Mouse (Mus musculus): ENCODE results near the gene Trmt10a.
"Not testable (repeated sequence)": the region's sequence is repeated elsewhere in the genome, so short reads cannot be mapped to it uniquely, and the experiment has no call there.

The Trmt10a gene

DNA sequence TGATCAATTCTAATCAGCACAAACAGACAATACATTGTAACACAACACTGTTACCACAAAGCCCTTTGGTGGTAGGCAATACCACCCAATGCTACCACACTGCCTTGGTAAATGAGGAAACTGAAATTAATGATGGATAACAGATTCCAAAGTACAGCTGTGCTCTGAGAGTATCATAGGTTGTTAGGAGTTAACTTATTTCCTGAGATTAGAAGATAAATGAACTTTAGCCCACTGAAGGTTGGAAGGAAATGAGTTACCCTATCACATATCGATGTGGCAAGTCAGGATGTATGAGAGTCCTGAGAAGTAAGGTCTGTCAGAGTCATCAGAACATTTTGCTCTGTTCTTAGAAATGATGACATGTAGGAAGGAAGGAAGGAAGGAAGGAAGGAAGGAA, 8.7 kb upstream of the Trmt10a start:
- DNase-seq (ENCODE audit: low spot score): no peak

DNA sequence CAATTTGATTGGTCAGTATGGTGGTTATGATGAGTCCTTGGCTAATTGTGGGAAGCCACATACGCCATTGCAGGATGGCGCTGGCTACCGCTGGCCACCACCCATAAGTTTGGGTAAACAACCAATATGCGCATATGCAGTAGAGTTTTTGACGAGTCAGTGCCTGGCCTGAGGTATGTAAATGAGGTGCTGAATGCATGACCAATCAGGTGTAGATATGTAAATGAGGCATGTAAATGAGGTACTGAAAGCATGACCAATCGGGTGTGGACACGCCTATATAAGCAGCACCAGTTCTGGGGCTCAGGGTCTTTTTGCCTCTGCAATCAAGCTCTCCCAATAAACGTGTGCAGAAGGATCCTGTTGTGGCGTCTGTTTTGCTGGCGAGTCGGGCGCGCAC, 5.1 kb upstream of the Trmt10a start:
- not testable (repeated sequence) for DNase-seq (ENCODE audit: low spot score)

- no peak for DNase-seq (ENCODE audit: low spot score)
These were observed 3.6 kb upstream of the Trmt10a start for GRCm38 (mm10) chr3:138139663-138140062.

DNA sequence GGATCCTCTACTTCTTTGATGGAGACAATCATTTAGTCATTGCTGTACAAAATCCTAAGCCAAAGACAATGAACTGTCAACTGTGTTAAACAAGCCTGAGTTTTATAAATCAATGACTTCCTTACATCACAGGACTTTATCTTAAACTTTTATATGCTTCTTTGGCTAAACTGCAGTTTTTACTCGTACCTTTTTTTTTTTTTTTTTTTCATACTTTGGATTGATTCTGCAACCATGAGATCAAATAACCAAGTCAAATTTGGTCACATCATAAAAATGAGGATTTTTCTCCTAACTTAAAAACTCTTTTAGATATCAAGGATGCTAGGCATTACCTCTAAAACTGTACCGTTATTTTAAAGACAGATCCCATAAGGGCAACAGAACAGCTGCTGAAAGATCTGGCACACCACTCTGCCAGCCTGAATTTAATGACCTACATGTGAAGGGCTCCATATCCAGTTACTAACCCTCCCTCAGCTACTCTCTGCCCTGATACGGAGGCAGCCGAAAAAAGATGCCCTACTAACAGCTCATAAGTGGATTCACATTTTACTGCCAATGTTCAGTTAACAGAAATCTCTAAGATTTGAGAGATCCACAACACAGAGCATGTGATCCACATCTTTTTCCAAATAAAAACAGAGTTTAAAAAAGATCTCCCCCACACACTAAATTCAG, 1.1 kb upstream of the Trmt10a start:
- no peak for DNase-seq (ENCODE audit: low spot score)

GRCm38 (mm10) chr3:138142733-138143314, 424 bp upstream of the Trmt10a start:
- no peak for DNase-seq (ENCODE audit: low spot score)

DNA sequence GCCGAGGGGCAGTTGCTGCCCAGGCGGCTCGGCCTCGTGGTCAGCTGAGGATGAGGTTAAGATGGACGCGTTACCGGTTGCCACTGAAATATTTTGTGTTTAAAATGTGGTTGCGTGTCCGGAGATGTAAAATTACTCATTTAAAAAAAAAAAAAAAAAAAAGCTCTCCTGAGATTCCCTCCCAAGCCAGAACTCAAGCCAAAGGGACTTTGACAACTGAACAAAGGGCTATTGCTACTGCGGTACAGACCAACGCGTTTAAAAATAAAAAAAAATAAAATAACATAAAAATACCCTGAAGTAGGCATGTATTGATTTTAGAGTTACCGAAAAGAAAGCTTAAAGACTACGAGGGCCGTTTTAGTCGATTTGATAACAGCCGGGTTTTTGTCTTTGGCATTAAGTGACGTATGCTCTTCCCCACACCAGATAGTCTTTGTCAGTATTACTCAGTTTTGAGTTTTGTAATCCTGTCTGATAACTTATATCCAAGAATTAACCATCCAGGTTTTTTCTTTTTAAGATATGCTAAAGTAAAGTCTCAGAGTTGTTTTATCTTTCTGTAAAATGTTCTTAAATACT, 903 bp downstream of the Trmt10a start:
- no peak for DNase-seq (ENCODE audit: low spot score)

DNA sequence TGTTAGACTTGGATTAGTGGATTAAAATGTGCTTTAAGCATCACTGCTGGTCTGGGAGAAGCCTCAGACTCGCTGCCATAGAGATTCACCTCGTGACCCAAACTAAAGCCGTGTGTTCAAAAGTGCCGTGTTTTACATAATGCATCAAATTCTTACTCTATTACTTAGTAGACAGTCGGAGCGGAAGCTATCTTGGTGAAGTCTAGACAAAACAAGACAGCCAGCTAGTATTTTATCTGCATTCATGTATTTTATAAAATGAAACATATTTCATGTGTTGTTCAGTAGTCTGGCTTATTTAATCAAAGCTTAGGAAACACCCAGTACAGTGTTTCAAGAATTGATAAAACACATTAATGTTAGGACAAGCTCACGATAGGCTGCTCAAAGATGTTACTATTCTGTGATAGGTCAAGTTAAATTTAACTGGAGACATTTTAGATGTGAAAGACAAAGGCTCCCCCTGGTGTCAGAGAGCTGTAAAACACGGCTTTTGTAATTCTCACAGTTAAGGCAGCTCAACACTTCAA, 1.5 kb downstream of the Trmt10a start, which contains the start of gene Mttp:
Gene Mttp, minus strand, starts transcription at position 327 of the 530 bp plus-strand sequence.
- DNase-seq (ENCODE audit: low spot score): peak; percentile 75

GRCm38 (mm10) chr3:138148811-138149210, 5.6 kb downstream of the Trmt10a start:
- no peak for DNase-seq (ENCODE audit: low spot score)

DNA sequence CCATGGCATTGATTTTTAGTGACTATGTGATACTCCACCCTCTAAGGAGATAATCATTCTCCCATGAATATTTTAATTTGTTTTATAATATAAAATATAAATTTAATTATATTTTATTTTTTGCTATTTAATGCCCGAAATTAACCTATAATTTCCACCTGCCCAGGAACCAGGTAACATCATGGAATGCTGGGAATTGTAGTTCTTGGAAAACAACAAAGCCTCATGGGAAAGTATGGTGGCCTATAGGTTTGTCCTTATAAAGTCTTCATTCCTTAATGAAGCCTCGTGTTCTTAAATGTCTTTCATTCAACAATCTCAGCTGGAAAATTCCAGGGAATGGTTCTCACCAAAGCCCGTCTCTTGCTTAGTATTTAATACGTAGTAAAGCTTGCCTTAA, 11.8 kb downstream of the Trmt10a start:
- no peak for DNase-seq (ENCODE audit: low spot score)

- no peak for DNase-seq (ENCODE audit: low spot score)
These were observed 13.4 kb downstream of the Trmt10a start for GRCm38 (mm10) chr3:138156651-138157050.

GRCm38 (mm10) chr3:138161623-138162022, 18.4 kb downstream of the Trmt10a start:
- no peak for DNase-seq (ENCODE audit: low spot score)

GRCm38 (mm10) chr3:138162553-138163183, 19.4 kb downstream of the Trmt10a start:
- no peak for DNase-seq (ENCODE audit: low spot score)

DNA sequence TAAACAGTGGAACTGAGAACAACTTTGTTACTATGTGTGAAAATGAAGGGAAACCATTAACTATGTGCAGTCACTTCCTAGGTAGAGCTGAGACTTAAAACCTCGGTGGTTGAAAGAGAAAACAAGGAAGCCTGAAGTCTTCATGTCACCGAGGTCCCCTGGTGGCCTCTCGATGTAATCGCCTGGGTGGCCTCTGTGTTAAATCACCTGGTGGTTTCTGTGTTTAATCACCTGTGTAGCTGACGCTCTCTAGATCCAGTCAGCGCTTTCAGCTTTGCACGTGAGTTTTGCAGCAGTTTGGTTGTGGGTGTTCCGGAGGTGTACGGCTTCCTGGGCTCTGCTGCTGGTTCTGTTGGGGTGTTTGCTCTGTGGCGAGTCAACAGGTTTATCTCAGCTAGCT, 30.0 kb downstream of the Trmt10a start:
- DNase-seq (ENCODE audit: low spot score): no peak

DNA sequence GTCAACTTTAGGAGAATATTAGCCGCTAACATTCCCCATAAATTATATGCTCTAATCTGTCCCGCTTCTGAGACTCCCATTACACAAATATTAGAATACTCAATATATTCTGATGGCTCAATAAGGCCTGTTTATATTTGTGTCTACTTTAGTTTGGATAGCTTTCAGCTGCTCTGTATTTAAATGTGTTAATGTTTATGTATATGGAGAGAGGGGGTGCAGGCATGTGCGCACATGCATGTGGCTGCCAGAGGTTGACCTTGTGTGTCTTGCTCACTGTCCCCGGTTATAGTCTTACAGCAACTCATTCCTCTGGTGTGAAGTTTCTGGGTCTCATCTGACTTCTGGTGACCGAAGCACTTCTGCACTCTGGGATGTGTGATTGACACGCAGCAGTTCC, 32.3 kb downstream of the Trmt10a start:
- DNase-seq (ENCODE audit: low spot score): no peak

DNA sequence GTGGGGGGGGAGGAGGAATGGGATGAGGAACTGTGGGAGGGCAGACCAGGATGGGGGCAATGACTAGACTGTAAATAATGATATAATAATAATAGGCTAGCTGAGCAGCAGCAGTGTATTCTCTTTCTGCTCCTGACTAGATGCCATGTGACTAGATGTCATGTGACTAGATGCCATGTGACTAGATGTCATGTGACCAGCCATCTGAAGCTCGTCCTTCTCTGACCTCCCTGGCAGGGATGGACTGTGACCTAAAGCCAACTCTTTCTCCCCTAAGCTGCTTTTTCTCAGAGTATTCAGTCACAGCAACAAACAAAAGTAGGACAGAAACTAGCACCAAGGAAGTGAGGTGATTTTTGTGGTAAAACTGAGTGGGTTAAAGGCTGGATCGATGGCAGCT, 38.8 kb downstream of the Trmt10a start:
- DNase-seq (ENCODE audit: low spot score): no peak

GRCm38 (mm10) chr3:138183371-138183770, 40.1 kb downstream of the Trmt10a start:
- no peak for DNase-seq (ENCODE audit: low spot score)

DNA sequence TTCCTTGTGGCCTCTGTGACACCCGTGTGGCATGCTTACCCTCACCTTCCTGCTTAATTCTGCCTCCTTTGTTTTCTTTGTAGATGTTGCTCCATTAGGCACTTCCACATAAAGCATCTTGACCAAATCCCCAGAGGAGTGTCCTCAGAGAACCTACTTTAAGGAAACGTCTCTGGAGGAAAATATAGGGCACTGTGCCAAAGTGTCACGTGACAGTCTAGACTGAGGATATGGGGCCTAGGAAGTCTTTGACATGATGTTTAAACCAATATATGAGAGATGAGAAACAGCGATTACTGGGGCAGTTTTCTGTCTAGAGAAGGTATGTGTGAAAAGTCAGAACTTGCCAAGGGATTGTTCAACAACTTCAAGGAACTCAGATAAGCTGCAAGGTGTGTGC, 42.0 kb downstream of the Trmt10a start:
- no peak for DNase-seq (ENCODE audit: low spot score)

DNA sequence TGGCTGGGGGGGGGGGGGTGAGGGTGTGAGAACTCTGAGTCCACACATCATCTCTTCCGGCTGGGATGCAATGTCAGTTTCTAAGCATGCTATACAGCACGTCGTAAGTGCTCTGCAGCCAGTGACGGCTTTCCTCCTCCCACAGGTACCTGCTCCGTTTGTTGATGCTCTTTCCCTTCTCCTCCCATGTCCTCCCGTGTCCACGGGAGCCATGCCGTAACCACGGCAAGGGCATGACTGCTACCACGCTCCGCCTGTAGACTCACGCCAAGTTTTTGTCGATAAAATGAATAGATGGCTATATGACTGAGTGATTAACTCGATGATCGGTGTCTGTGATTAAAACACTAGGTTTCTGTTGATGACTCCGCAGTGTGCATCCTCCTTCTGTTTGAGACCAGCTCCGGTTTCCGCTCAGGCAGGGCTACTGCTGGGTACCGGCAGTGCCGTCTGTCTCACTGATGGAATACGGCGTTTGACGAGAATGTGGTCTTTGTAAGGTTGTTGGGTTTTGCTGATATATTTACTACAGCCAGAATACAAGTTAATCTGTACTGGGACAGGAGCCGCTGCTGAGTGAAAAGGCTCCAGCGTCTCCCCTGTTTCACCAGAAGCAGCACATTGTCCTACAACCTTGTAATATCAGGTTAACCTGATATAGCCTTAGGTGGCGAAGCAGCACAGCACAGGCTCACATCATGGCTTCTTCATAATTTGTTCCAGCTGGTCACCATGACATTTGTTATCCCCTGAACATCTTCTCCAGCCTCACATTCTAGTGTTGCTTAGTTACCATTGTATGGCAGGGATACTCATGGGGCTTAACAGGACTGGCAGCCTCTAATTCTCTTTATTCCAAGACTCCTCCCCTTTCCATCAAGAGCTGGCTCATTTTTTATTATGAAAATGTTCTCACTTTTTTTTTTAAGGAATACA, 43.0 kb downstream of the Trmt10a start:
- DNase-seq (ENCODE audit: low spot score): no peak

DNA sequence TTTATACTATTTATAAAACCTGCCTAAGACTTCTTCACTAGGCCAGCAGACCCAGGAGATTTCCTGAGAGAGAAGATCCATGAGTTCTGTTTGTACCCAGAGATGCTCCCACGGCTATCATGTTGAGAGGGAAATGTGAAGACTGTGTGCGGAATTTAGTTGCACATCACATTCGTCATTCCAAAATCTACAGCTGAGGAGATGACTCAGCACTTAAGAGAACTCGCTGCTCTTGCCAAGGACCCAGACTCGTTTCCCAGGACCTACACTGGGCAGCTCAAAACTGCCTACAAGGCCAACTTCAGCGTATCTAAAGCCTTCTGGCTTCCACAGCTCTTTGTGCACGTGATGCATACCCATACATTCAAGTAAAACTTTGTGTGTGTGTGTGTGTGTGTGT, 49.0 kb downstream of the Trmt10a start:
- no peak for DNase-seq (ENCODE audit: low spot score)

DNA sequence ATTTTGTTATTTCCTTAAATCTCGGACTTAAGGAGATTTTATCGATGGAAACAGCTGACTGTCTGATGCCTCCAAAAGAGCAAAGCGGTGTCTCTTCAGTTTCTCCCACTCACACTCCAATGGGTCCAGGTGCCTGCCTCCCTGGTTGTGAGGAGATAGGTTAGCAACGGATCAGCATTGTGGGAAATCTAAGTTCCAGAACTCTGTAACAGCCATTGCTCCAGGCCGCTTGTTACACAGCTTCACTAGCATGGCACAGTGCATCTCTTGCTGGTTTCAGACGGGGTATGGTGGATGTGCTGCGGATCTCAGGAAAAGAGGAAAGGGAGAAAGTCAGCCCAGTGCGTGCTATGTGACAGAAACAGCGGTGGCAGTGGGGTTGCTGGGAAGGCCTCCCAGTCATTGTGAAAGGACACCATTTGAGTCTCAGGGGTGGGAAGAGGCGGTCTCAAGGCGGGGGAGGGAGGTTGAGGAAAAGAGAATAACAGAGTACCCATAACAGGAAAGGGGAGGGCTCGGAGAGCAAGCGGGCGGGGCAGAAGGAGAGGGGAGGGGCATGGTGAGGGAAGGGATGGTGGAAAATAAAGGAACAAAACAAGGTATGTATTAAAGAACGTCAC, 50.5 kb downstream of the Trmt10a start, which contains the start of gene 4930579F01Rik:
Gene 4930579F01Rik, minus strand, starts transcription at position 143 of the 620 bp plus-strand sequence.
- DNase-seq (ENCODE audit: low spot score): no peak

GRCm38 (mm10) chr3:138197093-138197492, 53.8 kb downstream of the Trmt10a start:
- no peak for DNase-seq (ENCODE audit: low spot score)

All from ovary, postnatal 14 days (tissue).